Mouse (Mus musculus) myocyte (in vitro differentiated cells): Measurements from ENCODE around the gene Mfsd5.

Source experiments
- CEBPB ChIP-seq: IDR thresholded peaks from 2 replicates; pipeline ENCODE4 v1.6.1; 2011; ENCODE audit warnings: mild to moderate bottlenecking, moderate library complexity; ENCODE audit not compliant: poor library complexity, insufficient read depth, severe bottlenecking
- E2F4 ChIP-seq: IDR thresholded peaks from one replicate; pipeline ENCODE4 v1.6.1; 2011; ENCODE audit warnings: mild to moderate bottlenecking, control low read depth, moderate library complexity; ENCODE audit not compliant: insufficient read depth
- MAX ChIP-seq: IDR thresholded peaks from one replicate; pipeline ENCODE4 v1.6.1; 2011; ENCODE audit warnings: low read depth, mild to moderate bottlenecking, control low read depth
- POLR2A ChIP-seq: IDR thresholded peaks from one replicate; pipeline ENCODE4 v1.6.1; 2011; ENCODE audit warnings: low read depth, mild to moderate bottlenecking, control low read depth, moderate library complexity; ENCODE audit not compliant: insufficient read length
- POLR2AphosphoS2 ChIP-seq: IDR thresholded peaks from one replicate; pipeline ENCODE4 v1.6.1; 2011; ENCODE audit warnings: low read depth, control low read depth; ENCODE audit not compliant: insufficient read length
- REST ChIP-seq: IDR thresholded peaks from one replicate; pipeline ENCODE4 v1.6.1; 2011; ENCODE audit warnings: mild to moderate bottlenecking, control low read depth, moderate library complexity; ENCODE audit not compliant: insufficient read depth, insufficient read length
- SRF ChIP-seq: IDR thresholded peaks from one replicate; pipeline ENCODE4 v1.6.1; 2011; ENCODE audit warnings: low read depth; ENCODE audit not compliant: control insufficient read depth, insufficient read length
- TCF12 ChIP-seq: IDR thresholded peaks from one replicate; pipeline ENCODE4 v1.6.1; 2011; ENCODE audit warnings: mild to moderate bottlenecking, control low read depth; ENCODE audit not compliant: poor library complexity, insufficient read depth, severe bottlenecking
- TCF3 ChIP-seq: IDR thresholded peaks from one replicate; pipeline ENCODE4 v1.6.1; 2011; ENCODE audit warnings: low read depth, control low read depth; ENCODE audit not compliant: insufficient read length

- no peak for TF ChIP-seq POLR2A
- TF ChIP-seq TCF3 = no peak
- no peak for TF ChIP-seq E2F4
- no peak for TF ChIP-seq POLR2AphosphoS2
- TF ChIP-seq REST = no peak
- no peak for TF ChIP-seq CEBPB
- TF ChIP-seq TCF12 = no peak
- TF ChIP-seq MAX = no peak
- TF ChIP-seq SRF = no peak
These were observed 34.7 kb upstream of the Mfsd5 start for GRCm38 (mm10) chr15:102244306-102245191.
